Mouse (Mus musculus) lung, postnatal 36 days (tissue): ENCODE measurements around the gene Mtfp1.
"Not testable (repeated sequence)": the region's sequence is repeated elsewhere in the genome, so short reads cannot be mapped to it uniquely, and the experiment has no call there.

Experiments
- DNase-seq: peaks from one replicate; pipeline ENCODE4 v3.0.0; 2022; ENCODE audit warnings: mixed read lengths

Mtfp1 gene

DNA sequence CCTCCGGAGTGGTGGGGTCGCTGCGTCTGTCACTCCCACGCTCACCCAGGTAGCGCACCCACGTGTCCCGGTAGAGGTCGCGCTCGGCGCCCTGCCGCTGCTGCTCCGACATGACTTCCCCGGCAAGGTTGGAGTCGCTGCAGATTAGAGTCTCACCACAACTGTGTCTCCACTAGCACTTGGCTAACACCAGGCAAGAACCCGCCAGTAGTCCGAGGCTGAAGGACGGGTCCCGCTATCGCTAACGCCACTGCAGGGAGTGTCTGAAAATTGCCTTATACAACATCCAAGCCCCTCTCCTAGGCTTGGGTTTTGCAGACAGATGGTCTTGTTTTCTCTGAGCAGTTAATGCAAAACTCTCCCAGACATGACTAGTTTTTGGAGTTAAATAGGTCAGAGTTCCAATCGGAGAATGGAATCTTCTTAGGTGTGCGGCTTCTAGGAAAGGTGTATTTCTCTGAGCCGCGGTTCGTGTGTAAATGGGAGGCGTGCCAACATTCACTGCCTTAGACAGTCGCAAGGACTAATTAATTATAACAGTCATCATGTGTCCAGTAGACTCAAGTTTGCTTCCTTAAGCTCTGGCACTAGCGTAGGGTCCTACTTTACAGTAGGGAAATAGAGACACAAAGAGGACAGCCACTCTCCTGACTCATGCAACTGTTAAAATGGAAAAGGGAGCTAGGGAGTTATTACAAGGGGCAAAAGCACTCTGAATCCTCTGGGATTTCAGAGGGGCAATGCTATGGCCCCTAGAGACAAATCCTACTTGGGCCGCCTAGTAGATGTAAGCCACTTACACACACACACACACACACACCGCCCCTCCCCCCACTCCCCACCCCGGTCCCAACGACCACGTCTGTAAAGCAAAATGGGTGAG is at the start of gene Mtfp1:
Gene Mtfp1 (minus strand): TSS at position 275 of the 883 bp plus-strand sequence.
- DNase-seq, result peak; percentile 69

DNA sequence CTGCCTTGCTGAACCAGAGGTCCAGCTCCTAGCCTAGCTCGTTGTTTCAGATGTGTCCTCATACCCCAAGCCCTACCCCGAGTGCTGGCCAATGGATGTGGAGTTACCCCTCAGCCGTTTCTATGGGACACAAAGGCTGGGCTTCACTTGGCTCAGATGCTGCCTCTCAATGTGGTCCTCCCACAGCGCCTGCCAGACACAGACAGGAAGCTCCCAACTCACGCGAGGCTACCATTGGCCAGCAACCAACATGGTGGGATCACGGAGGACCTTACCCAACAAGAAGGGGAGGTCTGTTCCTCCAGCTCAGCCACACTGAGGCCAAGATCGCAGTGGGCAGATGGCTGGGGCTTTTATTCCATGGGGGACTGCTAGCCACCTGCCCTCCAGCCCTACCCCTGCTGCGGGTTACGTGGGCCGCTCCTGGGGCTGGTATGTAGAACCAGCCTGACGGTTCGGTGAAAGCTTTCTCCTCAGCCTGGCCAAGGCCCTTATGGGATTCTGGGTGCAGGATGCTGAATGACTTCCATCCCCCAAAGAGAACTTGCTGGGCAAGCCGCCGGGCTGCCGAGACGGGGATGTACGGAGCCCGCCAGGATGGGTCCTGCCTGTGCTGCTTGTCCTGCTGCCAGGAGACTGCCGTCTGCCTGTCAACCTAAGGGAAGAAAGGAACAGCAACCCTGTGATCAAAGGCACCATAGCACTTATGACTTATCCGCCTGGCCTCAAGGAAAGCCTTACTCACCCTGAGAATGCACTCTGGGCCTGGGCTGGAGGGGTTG is 48.2 kb upstream of the Mtfp1 start:
- DNase-seq, result no peak

DNA sequence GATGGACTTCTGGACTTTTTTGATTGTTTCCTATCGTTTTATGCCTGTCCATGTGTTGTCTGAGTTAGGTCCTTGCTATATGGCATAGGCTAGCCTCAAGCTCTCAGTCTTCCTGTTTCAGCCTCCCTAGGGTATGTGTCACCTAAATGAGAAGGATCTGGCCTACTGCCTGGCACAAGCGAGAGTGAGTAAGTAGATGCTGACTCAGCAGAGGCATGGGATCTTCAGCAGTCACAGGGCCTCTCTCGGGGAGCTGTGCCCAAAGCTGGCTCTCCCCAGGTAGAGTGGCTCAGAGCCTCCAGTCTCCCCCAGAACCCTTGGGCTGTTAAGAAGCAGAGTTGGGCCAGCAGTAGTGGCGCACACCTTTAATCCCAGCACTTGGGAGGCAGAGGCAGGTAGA is 47.1 kb upstream of the Mtfp1 start:
- no peak for DNase-seq

DNA sequence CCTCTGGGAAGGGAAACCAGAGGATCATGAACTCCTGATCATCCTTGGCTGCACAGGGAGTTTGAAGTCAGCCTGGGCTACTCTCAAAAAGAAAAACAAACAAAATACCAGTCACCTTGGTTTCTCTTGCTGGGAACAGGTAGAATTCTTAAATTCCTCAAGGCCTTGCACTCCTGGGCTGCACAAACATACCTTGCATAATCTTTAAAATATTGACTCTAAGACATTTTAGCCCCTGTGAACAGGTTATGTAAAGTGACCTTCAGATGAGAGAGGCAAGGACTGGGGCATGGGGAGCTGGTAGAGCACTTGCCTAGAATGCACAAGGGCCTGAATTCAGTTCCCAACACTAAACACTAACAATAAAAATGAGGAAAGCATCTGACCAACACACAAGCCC is 46.3 kb upstream of the Mtfp1 start:
- DNase-seq, result peak; percentile 30

DNA sequence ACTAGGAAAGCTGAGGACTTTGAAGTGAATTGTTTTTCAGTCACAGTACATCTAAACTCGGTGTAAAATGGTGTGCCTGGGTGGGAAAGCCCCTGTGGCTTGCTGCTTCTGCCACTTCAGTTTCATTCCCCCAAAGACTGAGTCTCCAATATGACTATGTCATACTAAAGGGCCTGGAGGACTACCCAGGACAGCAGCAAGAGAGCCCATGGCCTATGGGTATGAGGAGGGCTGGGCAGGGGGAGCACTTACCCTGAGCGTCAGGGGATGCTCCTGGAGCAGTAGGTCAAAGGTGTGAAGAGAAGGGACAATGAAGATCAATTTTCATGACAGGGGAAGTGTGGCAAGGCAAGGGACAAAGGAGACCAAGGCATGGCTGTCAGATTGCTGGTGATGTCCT is 43.7 kb upstream of the Mtfp1 start:
- no peak for DNase-seq

DNA sequence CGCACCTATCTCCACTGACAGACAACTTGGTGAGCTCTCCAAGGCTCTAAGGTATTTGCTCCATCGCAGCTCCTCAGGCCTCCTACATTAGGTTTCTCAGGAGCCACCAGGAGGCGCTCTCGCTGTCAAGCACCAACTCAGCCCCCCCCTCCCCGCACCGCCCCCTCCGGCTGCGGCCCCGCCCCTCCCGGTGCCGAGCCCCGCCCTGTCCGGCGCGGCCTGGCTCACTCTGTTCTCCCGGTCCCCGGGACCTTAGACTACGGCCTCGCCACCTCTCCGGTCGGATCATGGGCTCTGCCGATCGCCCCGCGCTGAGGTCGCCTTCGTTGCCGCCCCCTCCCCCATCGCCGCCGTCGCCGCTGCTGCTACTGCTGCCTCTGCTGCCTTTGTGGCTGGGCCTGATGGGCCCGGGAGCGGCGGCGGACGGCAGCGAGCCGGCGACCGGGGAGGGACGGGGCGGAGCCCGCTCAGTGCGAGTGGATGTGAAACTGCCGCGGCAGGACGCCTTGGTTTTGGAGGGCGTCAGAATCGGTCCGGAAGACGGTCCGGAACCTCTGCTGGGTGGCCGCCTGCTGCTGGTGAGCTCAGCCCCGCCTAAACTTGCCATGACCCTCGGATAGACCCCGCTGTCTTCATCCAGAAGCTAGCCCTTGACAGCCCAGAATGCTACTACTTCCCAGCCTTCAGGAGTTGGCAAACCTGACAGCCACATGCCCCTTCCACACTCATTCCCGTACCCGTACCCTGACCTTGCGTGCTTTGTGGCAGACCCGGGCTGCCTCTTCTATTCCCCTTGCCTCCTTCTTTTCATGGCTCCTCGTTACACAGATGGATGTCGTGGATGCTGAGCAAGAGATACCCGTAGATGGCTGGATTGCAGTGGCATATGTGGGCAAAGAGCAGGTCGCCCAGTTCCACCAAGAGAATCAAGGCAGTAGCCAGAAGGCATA is 40.0 kb upstream of the Mtfp1 start, which contains the start of gene Rnf215:
Gene Rnf215 (plus strand): TSS at position 217 of the 950 bp plus-strand sequence.
- peak; percentile 93 for DNase-seq

DNA sequence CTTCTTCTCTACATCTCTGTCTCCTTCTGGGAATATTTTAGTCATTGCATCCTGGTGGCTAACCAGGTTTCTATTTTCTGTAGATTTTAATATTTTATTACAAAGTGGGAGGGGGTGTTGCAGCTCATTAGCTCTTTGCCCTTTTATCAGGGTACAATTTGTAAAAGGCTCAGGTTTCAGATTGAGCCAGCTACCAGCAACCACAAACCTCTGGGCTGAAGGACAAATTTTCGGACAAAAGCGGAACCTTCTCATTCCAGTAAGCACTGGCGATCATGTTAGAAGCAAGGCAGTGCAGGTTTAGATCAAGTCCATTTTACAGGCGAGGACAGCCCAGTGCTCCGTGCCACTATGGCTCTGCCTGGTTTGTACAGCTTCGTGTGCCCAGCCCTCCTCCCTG is 39.2 kb upstream of the Mtfp1 start:
- DNase-seq, result no peak

DNA sequence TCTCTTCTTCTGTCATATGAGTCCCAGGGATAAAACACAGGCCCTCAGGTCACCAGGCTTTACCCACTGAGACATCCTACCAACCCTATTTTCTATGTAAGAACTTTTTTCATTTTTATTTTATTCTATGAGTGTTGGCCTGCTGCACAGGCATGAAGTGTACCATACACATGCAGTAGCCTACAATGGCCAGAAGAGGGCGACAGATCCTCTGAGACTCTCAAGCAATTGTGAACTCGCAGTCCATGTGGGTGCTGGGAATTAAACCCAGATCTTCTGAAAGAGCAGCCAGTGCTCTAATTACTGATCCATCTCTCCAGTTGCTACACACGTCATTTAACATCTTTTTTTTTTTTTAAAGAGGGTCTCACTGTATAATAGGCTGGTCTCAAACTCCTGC is 38.2 kb upstream of the Mtfp1 start:
- peak; percentile 38 for DNase-seq

DNA sequence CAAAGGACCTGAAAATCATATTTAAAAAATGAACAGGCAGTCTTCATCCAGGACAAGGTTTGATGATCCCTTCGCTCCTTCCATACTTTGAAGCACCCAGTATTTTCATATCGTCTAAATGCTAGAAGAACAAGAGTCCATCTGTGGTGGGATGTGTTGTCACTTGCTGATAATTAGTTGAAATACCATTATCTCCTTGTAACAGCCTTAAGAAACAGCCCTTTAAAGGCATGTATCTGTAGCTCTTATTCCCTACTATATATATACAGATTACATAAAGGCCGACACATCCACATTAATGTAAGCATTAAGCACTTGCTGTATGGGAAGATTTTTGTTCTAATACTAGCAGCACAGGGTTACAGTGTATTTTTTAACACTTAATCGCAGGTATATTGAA is 33.2 kb upstream of the Mtfp1 start:
- DNase-seq, result not testable (repeated sequence)

DNA sequence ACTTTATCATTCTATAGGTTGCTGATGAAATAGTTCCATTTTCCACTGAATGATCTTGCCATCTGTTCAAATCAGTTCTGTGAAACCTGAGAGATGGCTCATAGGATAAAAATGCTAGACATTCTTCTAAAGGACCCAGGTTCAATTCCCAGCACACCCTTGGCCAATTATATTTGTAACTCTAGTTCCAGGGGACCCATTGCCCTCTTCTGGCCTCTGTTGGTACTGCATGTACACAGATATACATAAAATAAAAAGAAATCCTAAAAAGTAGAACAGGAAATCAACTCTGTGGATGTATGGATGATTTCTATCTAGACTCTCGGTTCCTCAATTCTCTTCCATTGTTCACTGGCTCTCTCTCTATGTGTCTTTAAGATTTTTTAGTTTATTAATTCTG is 31.8 kb upstream of the Mtfp1 start:
- no peak for DNase-seq

DNA sequence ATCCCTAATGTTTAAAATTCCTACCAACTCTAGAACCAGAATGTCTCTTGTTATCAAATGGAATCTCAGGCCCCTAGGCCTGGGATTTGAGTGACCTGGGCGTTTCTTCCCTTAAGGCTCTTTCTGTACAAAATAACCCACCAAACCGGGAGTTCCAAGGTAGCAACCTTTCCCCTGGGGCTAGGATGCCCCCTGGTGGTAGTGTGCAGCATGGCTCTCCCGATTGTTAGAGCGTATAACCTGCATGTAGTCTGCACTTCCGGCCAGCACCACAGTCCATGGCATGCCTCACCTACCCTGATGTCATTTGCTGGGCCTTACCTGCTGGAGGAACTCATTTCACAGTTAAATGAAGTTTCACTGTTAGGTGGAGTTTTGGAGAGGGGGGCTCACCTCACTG is 28.7 kb upstream of the Mtfp1 start:
- DNase-seq, result peak; percentile 77

DNA sequence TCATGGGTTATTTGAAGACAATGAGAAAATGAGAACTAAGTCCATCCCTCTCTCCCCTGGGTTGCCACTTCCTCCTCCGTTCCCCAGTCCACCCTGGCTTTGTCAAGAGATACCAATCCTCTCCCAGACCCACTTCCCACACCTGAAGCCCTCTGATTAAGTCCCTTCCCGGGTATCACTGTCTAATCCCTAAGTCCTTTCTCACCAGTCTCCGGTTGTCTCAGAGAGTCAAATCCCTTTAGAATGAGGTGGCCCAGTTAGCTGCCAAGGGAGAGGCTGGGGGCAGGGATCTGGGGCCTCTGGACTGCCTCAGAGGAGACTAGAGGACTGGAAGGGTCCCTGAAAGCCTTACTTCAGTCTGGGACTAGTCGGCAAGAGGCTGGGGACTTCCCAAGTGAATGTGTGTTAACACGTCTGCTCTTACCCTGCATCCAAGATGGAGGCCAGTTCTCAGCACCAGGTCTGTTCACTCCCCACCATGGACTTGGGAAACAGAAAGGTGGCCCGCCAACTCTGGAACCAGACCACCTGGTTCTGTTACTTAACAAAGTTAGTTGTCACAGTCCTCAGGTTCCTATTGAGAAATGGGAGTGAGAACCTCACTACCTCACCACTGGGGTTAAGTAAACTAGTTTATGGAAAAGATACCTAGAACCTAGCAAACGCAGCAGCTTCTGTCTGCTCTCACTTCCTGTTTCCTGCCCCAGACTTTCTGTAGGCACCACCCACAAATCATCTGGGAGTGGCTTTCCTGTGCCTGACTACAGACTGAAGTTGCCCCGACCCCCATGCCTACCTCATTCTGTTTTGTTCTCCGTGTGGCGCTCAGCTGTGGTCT is 27.7 kb upstream of the Mtfp1 start, which contains the start of gene Sec14l2:
Gene Sec14l2 (minus strand): TSS at position 674 of the 838 bp plus-strand sequence.
- peak; percentile 67 for DNase-seq

DNA sequence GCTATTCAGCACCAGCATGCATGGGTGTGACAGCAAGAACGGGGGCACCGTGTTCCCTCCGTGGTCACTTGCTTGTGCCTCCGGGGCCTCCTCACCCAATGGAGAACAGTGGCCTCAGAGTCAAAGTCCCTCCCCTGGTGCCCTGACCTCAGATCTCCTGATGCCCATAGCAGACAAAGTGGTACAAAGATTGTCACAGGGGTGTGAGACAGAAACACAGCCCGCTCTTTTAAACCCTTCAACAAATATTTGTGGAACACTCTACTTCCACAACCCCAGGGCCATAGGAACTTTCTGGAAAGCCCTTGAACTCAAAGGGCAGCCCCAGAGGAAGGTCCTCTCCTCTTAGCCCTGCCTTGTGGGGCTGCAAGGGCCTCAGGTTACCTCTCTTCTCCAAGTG is 27.0 kb upstream of the Mtfp1 start:
- peak; percentile 57 for DNase-seq

DNA sequence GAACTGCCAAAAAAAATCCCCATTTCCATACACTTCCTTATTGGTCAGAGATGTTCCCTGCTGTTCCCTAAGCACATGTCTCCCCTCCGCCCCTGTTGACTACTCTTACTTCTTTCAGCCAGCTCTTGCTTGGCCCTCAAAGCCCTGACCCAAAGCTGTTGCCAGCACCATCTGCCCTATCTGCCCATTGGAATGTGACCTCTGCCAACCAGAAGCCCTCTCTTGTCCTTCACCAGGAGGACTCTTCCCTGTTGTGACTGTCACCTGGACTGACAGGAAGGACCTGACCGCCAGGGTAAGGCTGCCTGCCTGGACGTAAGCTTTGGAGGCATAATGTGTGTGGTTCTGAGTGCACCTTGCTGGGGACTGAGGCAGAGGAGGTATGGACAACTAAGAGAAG is 26.4 kb upstream of the Mtfp1 start:
- no peak for DNase-seq

DNA sequence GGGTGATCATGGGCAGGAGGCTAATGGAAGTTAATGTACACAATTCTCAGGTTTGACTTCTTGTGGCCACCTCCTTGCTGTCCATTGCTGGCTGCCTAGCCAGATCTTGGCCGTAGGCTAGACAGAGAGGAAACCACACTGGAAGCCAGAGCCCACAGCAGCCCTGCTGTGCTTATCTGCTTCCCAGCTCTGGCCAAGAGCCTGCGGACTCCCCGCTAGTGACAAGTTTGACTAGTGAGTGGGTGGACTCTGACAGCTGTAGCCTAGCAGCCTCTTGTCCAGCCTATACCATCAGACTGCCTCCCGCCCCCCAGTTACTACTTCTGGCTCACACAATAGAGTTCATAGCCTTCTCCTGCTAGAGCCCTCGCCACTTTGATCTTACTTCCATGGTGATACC is 24.4 kb upstream of the Mtfp1 start:
- no peak for DNase-seq

DNA sequence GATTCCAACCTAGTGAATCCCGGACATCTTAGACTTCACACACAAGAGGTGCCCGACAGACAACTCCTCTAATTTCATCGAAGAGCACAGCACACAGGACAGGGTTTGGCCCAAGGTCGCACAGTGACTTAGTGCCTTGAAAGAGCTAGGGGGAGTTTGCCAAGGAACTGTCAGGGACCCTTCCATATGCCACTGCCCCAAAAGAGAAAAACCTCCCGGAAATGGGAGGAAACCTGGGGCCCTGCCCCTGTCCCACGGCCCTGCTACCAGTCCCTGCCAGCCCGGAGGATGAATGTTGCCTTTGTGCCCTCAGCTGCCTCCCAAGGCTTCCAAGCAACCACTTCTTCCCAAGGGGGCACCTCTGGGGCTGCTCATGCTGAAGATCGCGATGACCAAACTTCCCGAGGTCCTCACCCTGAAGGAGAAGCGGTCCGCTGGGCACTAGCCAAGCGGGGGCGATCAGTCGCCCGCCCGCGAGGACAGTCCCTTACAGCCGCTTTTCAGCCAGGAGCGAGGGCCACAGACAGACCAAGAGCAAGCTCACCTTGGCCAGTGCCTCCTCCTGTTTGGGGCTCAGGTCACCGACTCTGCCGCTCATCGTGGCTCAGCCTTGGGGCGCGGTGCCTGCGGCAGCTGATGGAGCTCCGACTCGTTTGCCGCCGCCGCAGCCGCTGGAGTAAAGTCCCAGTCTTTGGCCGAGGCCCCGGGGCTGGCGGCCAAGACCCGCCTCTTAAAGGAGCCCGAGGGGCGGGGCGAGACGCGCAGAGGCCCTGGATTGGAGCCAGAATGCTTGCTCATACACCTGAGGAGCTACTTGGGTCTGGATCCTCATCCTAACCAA is 23.1 kb upstream of the Mtfp1 start:
- DNase-seq, result peak; percentile 90

DNA sequence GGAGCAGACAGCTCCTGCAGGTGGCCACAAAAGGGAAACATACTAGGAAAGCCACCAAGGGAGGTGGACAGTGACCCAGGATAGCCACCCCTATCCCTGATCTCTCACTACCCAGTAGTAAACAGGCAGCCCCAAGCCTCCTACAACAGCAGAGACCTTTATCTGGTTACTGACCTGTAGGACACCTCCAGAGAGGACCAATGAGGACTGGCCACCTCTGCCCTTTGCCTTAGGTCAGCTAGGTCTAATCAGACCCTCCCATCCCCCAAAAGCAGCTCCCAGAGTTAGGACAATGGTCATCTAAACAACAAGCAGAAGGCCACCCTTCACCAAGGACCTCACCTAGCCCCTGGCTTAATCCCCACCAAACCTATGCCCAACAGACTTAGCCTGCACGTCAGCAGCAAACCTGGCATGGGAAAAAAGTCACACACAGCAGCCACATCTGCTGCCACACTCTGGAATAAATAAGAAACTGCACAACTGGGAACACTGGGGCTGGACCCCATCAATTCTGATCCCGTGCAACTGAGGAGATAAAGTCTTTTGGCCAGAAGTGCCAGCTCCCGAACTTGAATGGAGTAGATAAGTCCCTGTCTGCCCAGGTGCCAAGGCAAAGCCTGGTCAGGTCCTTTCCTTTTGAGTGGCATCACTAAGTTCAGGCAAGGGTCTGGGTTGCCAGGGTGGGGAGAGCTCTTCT is 22.3 kb upstream of the Mtfp1 start:
- no peak for DNase-seq

DNA sequence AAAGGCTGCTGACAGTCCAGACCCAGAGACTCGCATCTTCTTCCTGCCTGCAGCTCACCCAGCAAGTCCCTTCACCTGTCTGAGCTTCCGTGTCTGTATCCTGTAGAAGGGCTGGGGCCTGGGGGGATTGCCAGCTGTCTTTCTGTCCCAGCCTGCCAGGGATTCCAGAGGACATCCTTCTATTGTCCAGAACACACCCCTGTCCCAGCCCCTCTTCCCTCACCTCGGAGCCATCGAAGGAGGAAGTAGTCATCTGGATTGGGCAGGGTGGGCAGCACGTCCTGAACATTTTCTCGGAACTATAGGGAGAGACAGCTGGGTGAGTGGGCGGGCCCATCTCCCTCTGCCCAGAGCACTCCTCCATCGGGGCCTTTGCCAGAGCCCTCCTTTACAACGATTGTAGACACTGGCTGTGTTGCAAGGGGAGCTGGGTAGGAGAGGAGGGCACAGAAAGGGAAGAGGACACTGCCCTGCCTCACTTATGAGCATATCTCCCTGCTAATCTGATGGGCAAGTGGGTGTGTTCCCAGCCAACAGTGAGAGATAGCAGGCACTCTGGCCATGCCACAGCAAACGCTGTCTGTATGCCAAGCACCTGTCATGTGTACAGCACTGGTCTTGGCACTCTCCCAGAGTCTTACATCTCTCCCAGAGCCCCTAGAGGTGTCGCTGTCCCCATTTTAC is 21.4 kb upstream of the Mtfp1 start:
- no peak for DNase-seq

DNA sequence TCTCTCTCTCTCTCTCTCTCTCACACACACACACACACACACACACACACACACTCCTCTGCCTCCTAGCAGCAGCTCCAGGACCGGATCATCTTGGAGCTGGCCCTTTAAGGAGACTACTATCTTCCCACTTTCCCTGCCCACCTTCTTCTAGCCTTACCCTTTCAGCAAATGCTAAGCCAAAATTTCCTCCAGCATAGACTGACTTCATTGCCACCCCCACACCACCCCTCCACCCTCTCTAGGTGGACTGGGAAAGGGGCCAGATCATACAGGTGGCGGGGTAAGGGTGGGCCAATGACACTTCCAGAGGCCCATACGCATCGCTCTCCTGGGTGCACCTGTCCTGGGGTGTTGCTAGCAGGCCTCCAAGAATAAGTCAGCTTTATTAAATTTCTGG is 20.2 kb upstream of the Mtfp1 start:
- DNase-seq, result no peak

DNA sequence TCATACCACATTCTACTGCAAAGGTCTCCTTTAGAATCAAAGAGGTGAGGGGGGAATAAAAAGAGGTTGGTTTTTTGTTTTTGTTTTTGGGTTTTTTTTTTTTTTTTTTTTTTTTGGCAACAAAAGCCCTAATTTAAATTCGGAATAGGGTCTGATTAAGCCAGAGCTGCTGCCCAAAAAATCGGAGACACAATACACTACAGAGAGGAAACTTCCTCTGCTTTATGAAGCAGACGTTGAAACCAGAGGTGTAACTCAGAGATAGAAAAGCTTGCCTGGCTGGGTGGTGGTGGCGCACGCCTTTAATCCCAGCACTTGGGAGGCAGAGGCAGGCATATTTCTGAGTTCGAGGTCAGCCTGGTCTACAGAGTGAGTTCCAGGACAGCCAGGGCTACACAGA is 19.3 kb upstream of the Mtfp1 start:
- DNase-seq, result not testable (repeated sequence)
